Mouse (Mus musculus): ENCODE data around the gene Slc6a17.

The Slc6a17 gene

DNA sequence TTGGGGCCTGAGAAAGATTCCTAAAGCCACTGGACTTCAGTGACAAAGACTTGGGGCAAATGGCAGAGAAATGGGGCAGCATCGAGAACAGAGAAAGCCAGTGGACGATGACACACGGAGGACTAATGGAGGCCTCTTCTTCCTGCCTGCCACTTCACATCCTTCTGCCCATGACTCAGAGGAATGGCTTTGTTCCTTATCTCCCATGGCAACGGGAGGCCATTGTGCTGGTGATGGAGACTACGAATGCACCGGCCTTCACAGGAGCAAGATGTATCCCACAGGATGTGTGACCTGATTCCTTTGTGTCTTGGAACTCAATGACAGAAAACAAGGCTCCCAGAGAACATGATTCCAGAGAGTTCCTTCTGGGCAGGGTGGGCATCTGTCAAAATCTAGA, 6.7 kb upstream of the Slc6a17 start:
- in situ Hi-C loops (cut with MboI, MseI), result no loop called here

DNA sequence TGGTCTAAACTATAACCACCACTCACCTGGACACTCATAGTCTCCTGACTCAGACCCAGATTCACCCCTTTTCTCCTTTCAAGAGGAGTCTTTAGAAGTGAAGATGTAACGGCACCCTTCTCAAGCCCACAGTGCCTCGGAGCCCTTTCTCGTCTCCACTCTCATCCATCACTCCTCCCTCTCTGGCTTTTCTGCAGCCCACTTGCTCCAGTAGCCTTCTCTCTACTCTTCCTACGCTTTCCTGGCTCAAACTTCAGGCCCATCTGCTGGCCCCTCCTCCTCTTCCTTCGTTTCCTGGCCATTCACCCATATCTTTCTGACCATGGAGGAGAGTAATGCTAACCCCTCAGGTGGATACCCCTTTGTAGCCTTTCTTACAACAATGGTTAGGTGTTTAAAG, 3.1 kb upstream of the Slc6a17 start:
- in situ Hi-C loops (cut with MboI, MseI), result no loop called here

DNA sequence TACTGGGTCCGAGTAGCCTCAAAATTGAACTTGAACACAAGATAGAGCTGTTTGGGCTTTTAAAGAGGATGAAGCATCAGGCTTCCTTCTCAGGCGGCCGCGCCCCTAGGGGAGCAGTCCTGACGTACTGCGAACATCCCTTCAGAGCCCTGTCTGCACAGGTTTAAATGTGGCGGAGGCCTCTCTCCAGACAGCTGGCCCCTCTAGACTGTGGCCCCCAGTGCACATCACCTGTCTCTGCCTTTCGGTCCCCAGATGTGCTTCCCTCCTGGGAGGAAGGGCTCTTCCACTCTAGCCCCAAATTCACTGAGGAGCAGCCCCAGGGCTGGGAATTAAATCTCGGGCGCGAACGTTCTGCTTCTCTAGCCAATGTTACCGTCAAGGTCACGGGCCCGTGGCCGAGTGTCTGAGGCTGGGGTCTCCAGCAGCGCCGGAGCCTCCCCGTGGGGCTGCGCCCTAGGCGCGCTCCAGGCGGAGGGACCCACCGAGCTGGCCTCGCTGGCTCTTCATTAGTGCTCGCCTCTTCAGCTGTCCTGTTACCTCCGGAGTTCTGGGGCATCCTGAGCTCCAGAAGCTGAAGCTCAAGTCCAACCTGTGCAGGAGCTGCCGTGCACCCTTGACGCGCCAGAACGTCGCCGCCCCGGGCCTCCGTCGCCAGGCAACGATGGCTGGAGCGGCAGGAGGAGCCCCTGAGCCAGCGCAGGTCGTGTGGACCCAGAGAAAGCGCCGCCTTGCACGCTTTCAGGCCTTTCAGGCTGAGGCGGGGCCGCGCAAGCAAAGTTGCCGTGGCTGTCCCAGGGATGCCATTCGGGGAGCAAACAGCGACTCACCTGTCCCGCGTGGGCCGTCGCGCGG, 815 bp downstream of the Slc6a17 start:
- in situ Hi-C loops (cut with MboI, MseI), result no loop called here

DNA sequence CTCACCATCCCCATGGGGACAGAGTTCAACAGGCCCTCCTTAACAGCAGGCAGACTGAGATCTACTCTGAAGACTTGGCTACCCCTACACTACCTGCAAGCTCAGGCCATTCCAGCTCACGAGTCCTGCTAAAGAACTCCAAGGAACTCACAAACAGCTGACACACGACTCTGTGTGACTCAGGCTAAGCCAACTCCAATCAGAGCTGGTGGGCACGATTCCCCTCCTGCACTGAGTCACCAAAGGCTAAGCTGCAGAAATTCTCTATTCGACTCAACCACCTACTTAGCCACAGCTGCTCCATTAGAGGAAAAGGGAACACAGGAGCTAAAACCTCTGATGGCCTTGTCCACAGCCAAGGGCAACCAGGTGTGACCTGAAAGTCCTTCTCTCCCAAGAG, 1.8 kb downstream of the Slc6a17 start:
- in situ Hi-C loops (cut with MboI, MseI), result no loop called here

DNA sequence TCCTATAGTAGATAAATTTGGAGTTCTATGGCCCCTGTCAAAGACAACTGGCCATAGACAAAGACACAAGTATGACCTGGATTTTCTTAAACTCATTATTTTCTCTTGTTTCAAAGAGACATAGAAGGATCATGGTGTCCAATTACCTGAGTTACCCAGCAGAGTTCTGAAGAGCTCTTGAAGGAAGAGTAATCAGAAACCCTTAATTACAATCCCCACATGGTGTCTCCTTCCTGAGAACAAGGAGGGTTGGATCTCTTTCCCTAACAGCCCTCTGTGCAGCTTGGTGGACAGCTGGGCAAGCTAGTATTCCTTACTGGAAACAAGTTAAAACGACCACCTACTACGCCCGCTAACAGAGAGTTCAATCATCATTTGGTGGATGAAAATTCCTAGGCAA, 6.4 kb downstream of the Slc6a17 start:
- in situ Hi-C loops (cut with MboI, MseI), result no loop called here

DNA sequence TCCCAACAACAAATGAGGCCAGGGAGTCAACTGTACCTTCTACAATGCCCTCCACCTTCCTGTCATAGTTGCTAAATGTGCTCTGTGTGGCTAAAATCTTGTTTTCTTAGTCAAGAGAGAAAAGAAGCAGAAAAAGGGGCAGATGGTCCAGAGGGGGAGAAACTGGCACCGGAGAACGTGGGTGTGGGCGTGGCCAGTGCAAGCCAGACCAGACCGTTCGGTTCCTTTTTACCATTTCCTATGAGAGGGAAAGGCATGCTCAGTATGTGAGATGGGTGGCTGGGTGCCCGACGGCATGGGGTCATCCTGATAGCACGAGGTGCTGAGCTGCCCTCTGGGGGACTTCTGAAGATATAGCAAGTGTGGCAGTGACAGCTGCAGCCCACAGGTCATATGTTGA, 9.1 kb downstream of the Slc6a17 start:
- in situ Hi-C loops (cut with MboI, MseI), result no loop called here

DNA sequence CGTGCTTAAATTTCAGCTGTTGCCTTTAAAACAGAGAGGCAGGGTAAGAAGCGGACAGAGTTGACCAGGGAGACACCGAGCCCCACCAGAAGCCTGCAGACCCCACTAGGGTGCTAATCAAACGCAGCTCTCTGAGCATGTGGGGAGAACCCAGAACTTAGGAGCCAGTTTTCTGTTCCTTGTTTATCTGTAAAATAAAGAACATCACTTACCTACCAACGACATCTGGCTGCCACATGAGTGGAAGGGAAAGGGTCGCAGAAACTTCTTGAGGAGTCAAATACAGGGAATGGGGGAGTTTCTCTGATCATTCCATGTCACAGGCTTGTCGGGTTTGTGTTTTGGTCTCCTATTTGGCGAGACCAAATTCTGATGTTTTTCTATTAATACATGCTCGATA, 9.9 kb downstream of the Slc6a17 start:
- in situ Hi-C loops (cut with MboI, MseI), result no loop called here

DNA sequence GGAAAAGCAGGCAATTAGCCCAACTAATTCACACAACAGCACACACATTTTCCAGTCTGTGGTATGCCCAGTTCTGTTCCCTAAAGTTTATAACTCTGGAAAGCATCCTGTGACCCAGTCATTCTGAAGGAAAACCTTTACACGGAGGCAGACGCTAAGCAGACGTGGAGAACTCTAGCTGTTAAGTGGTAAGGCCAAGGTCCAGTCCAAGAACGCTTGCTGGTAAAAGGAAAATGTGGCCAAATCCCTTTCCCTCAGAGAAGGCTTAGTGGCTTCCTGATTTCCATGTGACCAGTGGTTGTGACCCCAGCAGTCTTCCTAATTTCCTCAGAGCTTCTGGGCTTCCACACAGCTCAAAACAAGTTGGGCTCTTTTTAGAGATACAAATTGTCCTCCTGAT, 11.3 kb downstream of the Slc6a17 start:
- in situ Hi-C loops (cut with MboI, MseI), result no loop called here

DNA sequence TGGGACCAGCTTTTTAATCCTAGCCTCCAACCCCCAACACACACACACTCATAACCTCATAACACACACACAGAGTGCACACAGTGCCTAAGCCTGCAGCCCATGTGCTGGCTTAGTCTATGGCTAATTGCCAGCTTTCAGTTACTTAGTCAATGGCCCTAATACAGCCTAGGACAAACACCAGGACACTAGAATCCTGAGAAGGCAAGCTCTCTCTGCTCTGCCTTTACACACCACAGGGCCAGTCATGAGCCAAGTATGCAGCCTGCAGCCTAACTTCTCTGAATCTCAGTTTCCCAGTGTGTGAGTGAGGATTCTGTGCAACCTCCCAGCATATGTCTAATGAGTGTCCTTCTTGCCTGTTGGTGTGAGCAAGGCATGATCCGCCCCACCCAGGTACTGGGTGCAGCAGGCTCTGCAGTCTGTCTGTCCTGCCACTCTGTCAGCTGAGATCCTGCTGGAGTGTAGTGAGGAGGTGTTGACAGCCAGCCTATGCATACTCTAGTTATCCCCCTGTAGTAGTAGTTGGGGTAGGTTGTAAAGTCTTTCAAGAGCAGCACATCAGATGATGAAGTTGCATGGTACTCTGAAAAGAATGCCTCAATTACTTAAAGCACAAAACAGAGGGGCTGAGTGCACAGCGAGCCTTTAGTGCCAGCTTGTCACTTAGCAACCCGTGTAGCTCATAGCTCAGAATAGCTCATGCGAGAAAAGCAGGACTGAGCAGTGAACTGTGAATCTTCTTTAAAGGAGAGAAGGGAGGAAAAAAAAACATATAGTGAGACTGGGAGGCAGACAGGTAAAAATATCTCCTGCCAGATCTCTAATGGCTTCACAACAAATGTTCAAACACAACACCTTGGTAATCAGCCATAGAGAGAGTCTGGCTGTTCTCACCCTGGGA, 12.1 kb downstream of the Slc6a17 start:
- in situ Hi-C loops (cut with MboI, MseI), result no loop called here

DNA sequence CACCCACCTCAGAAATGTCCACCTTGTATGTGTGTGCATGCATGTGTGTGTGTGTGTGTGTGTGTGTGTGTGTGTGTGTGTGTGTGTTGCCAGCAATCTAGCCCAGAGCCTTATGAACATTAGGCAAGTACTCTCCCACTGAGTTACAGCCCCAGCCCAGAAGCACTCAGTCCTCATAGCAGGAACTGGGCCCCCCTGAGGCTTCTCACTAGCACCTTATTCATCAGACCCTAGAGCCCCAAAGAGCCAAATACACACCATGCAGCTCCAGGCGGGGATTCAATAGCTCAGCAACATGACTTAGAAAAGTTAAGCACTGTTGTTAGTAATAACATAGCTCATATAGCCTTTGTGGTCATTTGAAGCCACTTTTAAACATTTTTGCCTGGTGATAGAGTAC, 13.3 kb downstream of the Slc6a17 start:
- in situ Hi-C loops (cut with MboI, MseI), result no loop called here

DNA sequence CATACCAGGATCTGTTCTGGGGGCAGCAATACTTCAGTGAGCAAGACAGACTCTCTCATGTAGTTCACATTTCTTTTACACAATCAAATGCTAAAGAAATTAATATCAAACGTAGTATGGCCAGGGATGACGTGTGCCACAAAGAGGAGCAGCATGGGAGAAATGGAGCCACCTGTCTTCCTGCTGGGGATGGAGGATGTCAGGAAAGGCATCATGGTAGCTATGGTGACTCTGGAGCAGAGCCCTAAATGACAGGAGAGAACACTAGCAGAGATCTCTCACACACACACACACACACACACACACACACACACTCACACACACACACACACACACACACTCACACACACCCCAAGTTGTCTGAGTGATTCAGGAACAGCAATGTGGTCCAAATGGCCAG, 14.1 kb downstream of the Slc6a17 start:
- in situ Hi-C loops (cut with MboI, MseI), result no loop called here

DNA sequence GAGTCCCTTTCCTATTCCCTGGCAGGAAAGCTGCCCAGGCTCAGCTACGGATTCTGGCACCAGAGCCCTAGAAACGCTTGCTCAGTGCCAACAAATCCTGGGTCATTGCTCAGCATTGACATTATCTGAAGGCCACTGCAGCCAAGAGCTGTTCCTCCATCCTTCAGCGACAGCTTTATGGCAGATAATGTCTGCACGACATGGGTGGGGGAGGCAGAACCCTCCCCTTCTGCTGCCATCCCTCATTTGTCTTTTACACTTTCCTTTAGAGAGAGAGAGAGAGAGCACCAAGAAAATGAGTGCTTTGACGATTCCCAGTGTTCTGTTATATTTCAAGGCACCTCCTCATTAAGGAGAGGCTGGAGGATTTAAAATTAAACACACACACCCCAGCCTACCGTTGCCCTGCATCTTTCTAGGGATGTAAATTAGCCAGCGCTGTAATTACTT, 16.1 kb downstream of the Slc6a17 start:
- in situ Hi-C loops (cut with MboI, MseI), result no loop called here

DNA sequence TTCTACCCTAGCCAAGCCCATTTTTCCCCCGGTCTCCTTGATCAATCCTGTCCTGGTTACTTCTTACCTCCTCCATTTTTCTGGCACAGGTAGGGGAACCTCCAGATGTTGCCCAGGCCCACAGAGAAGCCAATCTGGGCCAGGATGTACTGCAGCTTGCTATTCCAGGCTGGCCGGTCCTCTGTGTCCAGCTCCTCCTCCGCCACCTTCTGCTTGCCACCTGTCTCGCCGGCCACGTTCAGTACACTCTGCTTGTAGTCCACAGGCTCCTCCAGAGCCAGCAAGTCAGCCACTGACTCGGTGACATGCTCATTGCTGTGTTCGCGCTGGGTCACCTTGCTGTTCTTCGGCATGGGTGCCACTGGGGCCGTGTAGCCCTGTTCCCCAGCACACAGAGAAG, 17.5 kb downstream of the Slc6a17 start:
- in situ Hi-C loops (cut with MboI, MseI), result no loop called here

DNA sequence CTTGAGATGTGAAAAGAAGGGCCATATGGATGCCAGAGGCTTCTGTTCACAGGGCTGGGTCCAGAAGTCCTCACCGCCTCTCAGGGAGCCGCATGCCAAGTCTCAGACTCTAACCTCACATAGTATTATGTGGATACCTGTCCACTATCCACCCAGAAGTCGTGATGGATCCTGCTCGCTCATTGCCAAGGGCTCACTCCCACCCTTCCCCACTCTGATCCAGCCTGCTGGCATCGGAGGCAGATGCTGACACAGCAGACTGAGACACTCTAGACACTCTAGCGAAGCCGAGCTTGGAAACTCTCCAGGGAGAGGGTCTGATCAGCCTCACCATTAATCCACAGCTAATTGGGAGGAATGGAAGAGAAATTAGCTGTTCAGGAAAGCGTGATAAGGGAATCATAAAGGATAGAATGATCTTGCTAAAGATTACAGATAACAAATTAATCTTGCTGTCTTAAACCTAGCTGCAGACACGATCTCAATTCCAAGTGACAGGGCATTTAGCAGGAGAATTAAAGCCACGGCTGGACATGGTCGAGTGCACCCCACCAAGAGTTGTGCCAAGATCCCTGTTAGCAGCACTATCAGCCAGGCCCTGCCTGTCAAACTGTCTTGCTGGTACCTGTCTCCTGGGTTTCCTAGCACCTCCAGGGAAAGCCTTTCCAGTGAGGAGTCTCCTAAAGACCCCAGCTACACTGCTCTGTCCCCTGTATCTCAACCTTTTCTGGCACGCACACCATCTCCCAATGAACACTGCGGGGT, 21.6 kb downstream of the Slc6a17 start:
- in situ Hi-C loops (cut with MboI, MseI), result loop anchor here (10.0 kb wide), 1 partner anchor 839 kb away; no protein-coding TSS in a partner anchor

DNA sequence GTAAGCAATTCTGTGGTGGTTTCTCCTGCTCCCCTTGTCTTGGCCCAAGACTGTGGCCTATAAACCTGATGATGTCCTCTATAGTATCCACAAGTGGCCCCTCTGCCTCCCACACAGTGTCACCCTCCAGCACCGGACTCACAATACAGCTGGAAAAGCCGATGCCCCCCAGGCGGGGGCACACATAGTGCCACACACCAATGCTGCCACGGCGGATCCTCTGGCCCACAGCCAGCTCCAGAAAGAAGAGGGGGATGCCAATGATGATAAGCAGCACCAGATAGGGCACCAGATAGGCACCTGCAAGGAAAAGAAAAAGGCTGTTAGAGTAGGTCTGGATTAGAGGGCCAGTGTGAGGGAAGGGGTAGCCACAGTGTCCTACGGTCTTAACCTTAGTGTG, 22.3 kb downstream of the Slc6a17 start:
- in situ Hi-C loops (cut with MboI, MseI), result loop anchor here (10.0 kb wide), 1 partner anchor 839 kb away; no protein-coding TSS in a partner anchor

DNA sequence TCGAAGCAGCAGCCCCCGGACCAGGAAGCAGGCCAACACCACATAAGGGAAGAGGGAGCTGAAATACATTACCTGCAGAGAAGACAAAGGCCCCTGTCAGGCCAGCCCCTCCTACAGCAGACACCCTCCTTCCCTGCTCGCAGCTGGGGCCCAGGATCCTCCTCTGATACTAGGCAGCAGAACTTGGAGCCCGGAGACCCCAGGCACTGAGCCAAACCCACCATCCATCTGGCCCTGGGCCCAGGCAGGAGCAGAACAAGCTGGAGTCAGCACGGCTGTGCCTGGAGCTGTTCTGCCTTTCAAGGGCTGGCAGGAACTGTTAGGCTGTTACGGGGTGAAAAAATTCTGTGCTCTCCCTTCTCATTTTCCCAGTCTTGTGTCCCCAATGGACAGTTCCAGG, 26.4 kb downstream of the Slc6a17 start:
- in situ Hi-C loops (cut with MboI, MseI), result loop anchor here (10.0 kb wide), 1 partner anchor 843 kb away; no protein-coding TSS in a partner anchor

DNA sequence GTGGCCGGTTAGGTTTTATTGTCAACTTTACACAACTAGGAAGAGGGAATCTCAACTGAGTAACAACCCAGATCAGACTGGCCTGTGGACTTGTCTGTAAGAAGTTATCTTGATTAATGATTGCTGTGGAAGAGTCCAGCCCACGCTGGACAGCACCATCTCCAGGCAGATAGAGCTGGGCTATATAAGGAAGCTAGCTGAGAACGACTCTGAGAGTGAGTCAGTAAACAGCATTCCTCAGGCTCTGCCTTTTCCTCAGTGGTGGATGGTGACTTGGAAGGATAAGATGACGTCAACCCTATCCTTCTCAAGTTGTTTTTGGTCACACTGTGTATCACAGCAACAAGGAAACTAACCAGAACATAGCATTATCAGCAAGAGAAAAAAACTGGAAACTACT, 29.2 kb downstream of the Slc6a17 start:
- in situ Hi-C loops (cut with MboI, MseI), result no loop called here

DNA sequence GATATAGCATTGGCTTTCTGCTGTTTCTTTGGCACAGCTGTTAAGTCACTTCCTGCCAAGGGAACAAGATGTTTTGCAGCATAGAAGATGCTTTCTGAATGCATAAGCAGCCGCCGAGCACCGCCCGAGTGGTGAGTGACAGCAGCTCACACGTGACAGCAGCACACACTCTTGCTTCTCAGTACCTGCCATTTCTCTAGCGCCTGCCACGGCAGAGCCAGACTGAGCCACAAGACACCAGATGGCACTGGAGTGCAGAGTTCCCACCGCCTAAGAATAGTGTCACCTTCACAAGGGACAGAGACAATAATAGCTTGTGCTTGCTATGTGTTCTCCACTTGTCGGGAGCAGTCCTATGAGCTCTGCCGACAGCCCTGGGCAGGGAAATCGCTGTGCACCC, 34.5 kb downstream of the Slc6a17 start:
- in situ Hi-C loops (cut with MboI, MseI), result no loop called here

DNA sequence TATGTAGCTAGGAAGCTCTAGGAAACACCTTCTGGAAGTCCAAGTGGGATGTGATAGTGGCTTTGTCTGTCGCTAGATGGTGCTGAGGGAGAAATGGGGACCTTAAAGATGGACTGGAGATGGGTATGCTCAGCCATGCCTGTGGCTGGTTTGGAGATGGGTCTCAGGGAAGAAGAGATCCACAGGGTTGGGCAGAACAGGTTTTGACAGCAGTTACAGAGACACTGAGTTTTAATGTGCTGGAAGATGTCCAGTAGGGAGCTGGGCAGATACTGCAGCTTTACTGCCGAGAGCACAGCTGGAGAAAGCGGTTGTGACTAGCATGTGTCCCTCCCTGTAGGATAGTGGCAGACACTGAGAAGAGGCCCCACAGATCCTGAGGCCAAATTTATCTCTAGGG, 37.2 kb downstream of the Slc6a17 start:
- in situ Hi-C loops (cut with MboI, MseI), result no loop called here

DNA sequence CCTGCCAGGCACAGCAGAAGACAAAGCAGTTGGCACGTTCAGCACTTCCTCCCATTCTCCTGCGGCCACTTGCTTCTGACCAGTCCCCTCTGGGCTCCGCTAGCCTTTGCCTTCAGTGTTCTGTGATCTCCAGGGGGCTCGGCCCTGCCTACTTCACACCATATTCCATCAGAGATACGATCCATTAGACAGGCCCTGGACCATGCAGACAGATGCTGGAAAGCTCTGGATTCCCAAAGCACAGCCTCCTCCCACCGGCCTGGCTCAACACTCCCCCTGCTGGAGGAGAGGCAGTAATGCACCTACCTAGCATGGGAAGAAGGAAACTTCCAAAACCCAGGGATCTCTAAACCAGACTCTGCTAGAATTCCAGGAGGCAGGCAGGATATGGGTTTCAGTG, 45.6 kb downstream of the Slc6a17 start:
- in situ Hi-C loops (cut with MboI, MseI), result loop anchor here (5.0 kb wide), 1 partner anchor 240 kb away; the partner anchor contains the start of gene A630076J17Rik

DNA sequence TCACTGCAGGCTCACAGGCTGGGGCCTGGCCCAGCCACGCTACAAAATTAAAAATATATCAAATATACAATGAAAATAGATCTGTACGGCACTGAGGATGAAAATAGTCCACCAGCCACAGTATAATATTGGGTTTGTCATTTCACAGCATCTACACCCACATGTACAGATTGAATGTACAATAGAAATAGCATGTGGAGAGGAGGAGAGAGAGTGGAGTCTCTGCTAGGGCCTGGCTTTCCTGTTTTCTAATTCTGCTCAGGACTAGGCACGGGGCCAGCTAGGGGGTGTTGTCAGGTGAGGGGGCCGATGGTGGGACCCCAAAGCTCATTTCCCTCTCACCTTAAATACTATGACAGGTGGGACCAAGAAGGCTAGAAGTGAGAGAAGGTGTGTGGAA, 48.8 kb downstream of the Slc6a17 start:
- in situ Hi-C loops (cut with MboI, MseI), result no loop called here

DNA sequence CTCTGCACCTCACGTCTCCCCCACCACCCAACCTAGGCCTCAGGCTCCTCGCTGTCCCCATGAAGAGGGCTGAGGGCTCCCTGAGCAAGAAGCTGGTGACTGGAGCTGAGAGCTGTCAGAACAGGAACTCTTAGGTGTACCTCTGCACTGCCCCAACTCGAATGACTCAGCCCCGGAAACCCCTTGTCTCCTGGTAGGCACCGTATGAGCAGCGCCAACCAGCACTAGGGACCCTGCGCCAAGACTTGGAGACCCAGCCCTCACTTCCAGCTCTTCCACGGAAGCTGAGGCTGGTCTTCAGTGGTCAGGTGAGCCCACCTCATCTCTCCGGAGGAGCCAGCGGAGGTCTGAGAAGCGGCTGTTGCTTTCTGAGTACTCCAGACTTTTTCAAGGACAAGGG, 49.7 kb downstream of the Slc6a17 start:
- in situ Hi-C loops (cut with MboI, MseI), result no loop called here
